Mouse (Mus musculus): ENCODE measurements around the gene Qsox2. TPM values are rescaled to one million over a fixed set of nuclear protein-coding genes. Genes with fewer than 3 reads are reported as not detected.
A peak's percentile ranks its signal among the peaks of the same experiment; 100 is the strongest.

Gene Qsox2
- polyA plus RNA-seq, 1 experiment from 2014 or later = 15.9 TPM

GRCm38 (mm10) chr2:26194552-26195339 is 42.6 kb downstream of the Qsox2 start:
- H3K4me2 ChIP-seq = no peak overlapping the region
- no peak for ATAC-seq (ENCODE audit: insufficient number of reproducible peaks, low FRiP score)
- no peak overlapping the region for H3K4me3 ChIP-seq
- peaks cover 17% of the 10 kb centered on the region for H3K4me1 ChIP-seq (replicated peaks)
- 41% methylated on average over 7 of the region's 7 CpGs for WGBS
- no peaks in the 10 kb centered on the region for H3K36me3 ChIP-seq
- H3K9ac ChIP-seq = no peak overlapping the region
- H3K27me3 ChIP-seq (replicated peaks) = peaks cover 92% of the 10 kb centered on the region
- H3K9me3 ChIP-seq (replicated peaks) = no peaks in the 10 kb centered on the region
- H3K27ac ChIP-seq (ENCODE audit: poor library complexity, severe bottlenecking) = no peak overlapping the region

GRCm38 (mm10) chr2:26188517-26188916 is 48.8 kb downstream of the Qsox2 start:
- H3K4me2 ChIP-seq = no peak overlapping the region
- no peak for ATAC-seq (ENCODE audit: insufficient number of reproducible peaks, low FRiP score)
- H3K4me1 ChIP-seq (replicated peaks) = no peaks in the 10 kb centered on the region
- H3K36me3 ChIP-seq = no peaks in the 10 kb centered on the region
- no peaks in the 10 kb centered on the region for H3K9me3 ChIP-seq (replicated peaks)
- no peak overlapping the region for H3K9ac ChIP-seq
- no peak overlapping the region for H3K4me3 ChIP-seq
- 72% methylated on average over 5 of the region's 5 CpGs for WGBS
- H3K27me3 ChIP-seq (replicated peaks) = peaks cover 80% of the 10 kb centered on the region
- no peak overlapping the region for H3K27ac ChIP-seq (ENCODE audit: poor library complexity, severe bottlenecking)

GRCm38 (mm10) chr2:26184352-26184751 is 53.0 kb downstream of the Qsox2 start:
- Histone ChIP-seq H3K27me3 (replicated peaks) (peaks cover 55% of the 10 kb centered on the region), H3K36me3 (no peaks in the 10 kb centered on the region), H3K4me1 (replicated peaks) (no peaks in the 10 kb centered on the region), H3K9me3 (replicated peaks) (no peaks in the 10 kb centered on the region), H3K9ac (no peak overlapping the region), H3K27ac (ENCODE audit: poor library complexity, severe bottlenecking) (no peak overlapping the region), H3K4me2 (no peak overlapping the region), H3K4me3 (no peak overlapping the region)
- ATAC-seq (ENCODE audit: insufficient number of reproducible peaks, low FRiP score) = no peak
- 65% methylated on average over 3 of the region's 3 CpGs for whole genome bisulfite sequencing

GRCm38 (mm10) chr2:26182646-26183045 is 54.7 kb downstream of the Qsox2 start:
- Histone ChIP-seq H3K9me3 (replicated peaks) (no peaks in the 10 kb centered on the region), H3K27ac (ENCODE audit: poor library complexity, severe bottlenecking) (no peak overlapping the region), H3K27me3 (replicated peaks) (peaks cover 46% of the 10 kb centered on the region), H3K4me1 (replicated peaks) (peaks cover under 1% of the 10 kb centered on the region; the same call in 1 of the 2 replicates), H3K9ac (no peak overlapping the region), H3K4me2 (no peak overlapping the region), H3K4me3 (no peak overlapping the region), H3K36me3 (no peaks in the 10 kb centered on the region)
- 13% methylated on average over 6 of the region's 6 CpGs for WGBS
- no peak for ATAC-seq (ENCODE audit: insufficient number of reproducible peaks, low FRiP score)

GRCm38 (mm10) chr2:26177189-26177588 is 60.1 kb downstream of the Qsox2 start:
- no peak for ATAC-seq (ENCODE audit: insufficient number of reproducible peaks, low FRiP score)
- no peaks in the 10 kb centered on the region for H3K9me3 ChIP-seq (replicated peaks)
- H3K9ac ChIP-seq = no peak overlapping the region
- H3K27ac ChIP-seq (ENCODE audit: poor library complexity, severe bottlenecking) = 0 out of 2 replicates have a peak overlapping the region, but pooled peaks have one; percentile 9
- no peaks in the 10 kb centered on the region for H3K36me3 ChIP-seq
- H3K4me2 ChIP-seq = no peak overlapping the region
- WGBS = 29% methylated on average over 2 of the region's 2 CpGs
- peaks cover 18% of the 10 kb centered on the region for H3K4me1 ChIP-seq (replicated peaks)
- H3K27me3 ChIP-seq (replicated peaks) = peaks cover 31% of the 10 kb centered on the region
- H3K4me3 ChIP-seq = no peak overlapping the region

GRCm38 (mm10) chr2:26176731-26177130 is 60.6 kb downstream of the Qsox2 start:
- Histone ChIP-seq H3K9me3 (replicated peaks) (no peaks in the 10 kb centered on the region), H3K27ac (ENCODE audit: poor library complexity, severe bottlenecking) (0 out of 2 replicates have a peak overlapping the region, but pooled peaks have one; percentile 9), H3K9ac (no peak overlapping the region), H3K4me1 (replicated peaks) (peaks cover 18% of the 10 kb centered on the region), H3K36me3 (no peaks in the 10 kb centered on the region), H3K27me3 (replicated peaks) (peaks cover 29% of the 10 kb centered on the region), H3K4me3 (no peak overlapping the region), H3K4me2 (no peak overlapping the region)
- 0 out of 2 replicates have a peak, but pooled peaks have one; percentile 34 for ATAC-seq (ENCODE audit: insufficient number of reproducible peaks, low FRiP score)
- WGBS = 14% methylated on average over 5 of the region's 5 CpGs

- no peak overlapping the region for H3K27ac ChIP-seq (ENCODE audit: poor library complexity, severe bottlenecking)
- H3K4me2 ChIP-seq = no peak overlapping the region
- no peak for ATAC-seq (ENCODE audit: insufficient number of reproducible peaks, low FRiP score)
- H3K27me3 ChIP-seq (replicated peaks) = peaks cover 38% of the 10 kb centered on the region; the same call in 1 of the 2 replicates
- H3K9ac ChIP-seq = no peak overlapping the region
- peaks cover 18% of the 10 kb centered on the region for H3K4me1 ChIP-seq (replicated peaks)
- no peaks in the 10 kb centered on the region for H3K9me3 ChIP-seq (replicated peaks)
- no peaks in the 10 kb centered on the region for H3K36me3 ChIP-seq
- no peak overlapping the region for H3K4me3 ChIP-seq
- WGBS = 37% methylated on average over 4 of the region's 4 CpGs
Observed at GRCm38 (mm10) chr2:26175191-26175590, 62.1 kb downstream of the Qsox2 start.

- Histone ChIP-seq H3K4me1 (replicated peaks) (peaks cover 20% of the 10 kb centered on the region), H3K4me3 (no peak overlapping the region), H3K36me3 (no peaks in the 10 kb centered on the region), H3K9me3 (replicated peaks) (no peaks in the 10 kb centered on the region), H3K9ac (no peak overlapping the region), H3K27ac (ENCODE audit: poor library complexity, severe bottlenecking) (no peak overlapping the region), H3K4me2 (no peak overlapping the region), H3K27me3 (replicated peaks) (peaks cover 38% of the 10 kb centered on the region; the same call in 1 of the 2 replicates)
- 69% methylated on average over 2 of the region's 2 CpGs for WGBS
- ATAC-seq (ENCODE audit: insufficient number of reproducible peaks, low FRiP score) = no peak
Observed at GRCm38 (mm10) chr2:26172166-26172565, 65.2 kb downstream of the Qsox2 start.

GRCm38 (mm10) chr2:26170376-26170775 is 66.9 kb downstream of the Qsox2 start:
- H3K4me2 ChIP-seq = no peak overlapping the region
- 55% methylated on average over 2 of the region's 2 CpGs for WGBS
- no peak for ATAC-seq (ENCODE audit: insufficient number of reproducible peaks, low FRiP score)
- no peak overlapping the region for H3K4me3 ChIP-seq
- no peaks in the 10 kb centered on the region for H3K36me3 ChIP-seq
- peaks cover 26% of the 10 kb centered on the region; the same call in 1 of the 2 replicates for H3K27me3 ChIP-seq (replicated peaks)
- no peak overlapping the region for H3K9ac ChIP-seq
- no peak overlapping the region for H3K27ac ChIP-seq (ENCODE audit: poor library complexity, severe bottlenecking)
- H3K4me1 ChIP-seq (replicated peaks) = peaks cover 7% of the 10 kb centered on the region; the same call in 1 of the 2 replicates
- no peaks in the 10 kb centered on the region for H3K9me3 ChIP-seq (replicated peaks)

- 31% methylated on average over 11 of the region's 11 CpGs for WGBS
- Histone ChIP-seq H3K4me3 (no peak overlapping the region), H3K4me1 (replicated peaks) (peaks cover 7% of the 10 kb centered on the region; the same call in 1 of the 2 replicates), H3K27me3 (replicated peaks) (peaks cover 26% of the 10 kb centered on the region; the same call in 1 of the 2 replicates), H3K27ac (ENCODE audit: poor library complexity, severe bottlenecking) (no peak overlapping the region), H3K36me3 (no peaks in the 10 kb centered on the region), H3K9ac (no peak overlapping the region), H3K4me2 (no peak overlapping the region), H3K9me3 (replicated peaks) (no peaks in the 10 kb centered on the region)
- peak; percentile 11; the same call in 1 of the 2 replicates for ATAC-seq (ENCODE audit: insufficient number of reproducible peaks, low FRiP score)
Observed at GRCm38 (mm10) chr2:26168843-26169579, 68.3 kb downstream of the Qsox2 start.

GRCm38 (mm10) chr2:26166890-26167289 is 70.4 kb downstream of the Qsox2 start:
- H3K4me2 ChIP-seq = no peak overlapping the region
- H3K9me3 ChIP-seq (replicated peaks) = no peaks in the 10 kb centered on the region
- H3K9ac ChIP-seq = no peak overlapping the region
- no peak for ATAC-seq (ENCODE audit: insufficient number of reproducible peaks, low FRiP score)
- H3K36me3 ChIP-seq = no peaks in the 10 kb centered on the region
- H3K27ac ChIP-seq (ENCODE audit: poor library complexity, severe bottlenecking) = no peak overlapping the region
- 77% methylated on average over 3 of the region's 3 CpGs for WGBS
- peaks cover 11% of the 10 kb centered on the region; the same call in 1 of the 2 replicates for H3K27me3 ChIP-seq (replicated peaks)
- H3K4me1 ChIP-seq (replicated peaks) = peaks cover 7% of the 10 kb centered on the region; the same call in 1 of the 2 replicates
- H3K4me3 ChIP-seq = no peak overlapping the region
